Mouse (Mus musculus) brain, adult 2 months (tissue): ENCODE data around the gene Tmem232.
"Not testable (repeated sequence)": the region's sequence is repeated elsewhere in the genome, so short reads cannot be mapped to it uniquely, and the experiment has no call there.

Experiments
- DNase-seq: peaks from one replicate; pipeline ENCODE4 v3.0.0; 2011; ENCODE audit warnings: low read depth, low spot score

Gene Tmem232

GRCm38 (mm10) chr17:65532381-65532780 lies 8.2 kb downstream of the Tmem232 start:
- not testable (repeated sequence) for DNase-seq

GRCm38 (mm10) chr17:65527529-65527928 lies 13.1 kb downstream of the Tmem232 start:
- peak; percentile 28 for DNase-seq

DNA sequence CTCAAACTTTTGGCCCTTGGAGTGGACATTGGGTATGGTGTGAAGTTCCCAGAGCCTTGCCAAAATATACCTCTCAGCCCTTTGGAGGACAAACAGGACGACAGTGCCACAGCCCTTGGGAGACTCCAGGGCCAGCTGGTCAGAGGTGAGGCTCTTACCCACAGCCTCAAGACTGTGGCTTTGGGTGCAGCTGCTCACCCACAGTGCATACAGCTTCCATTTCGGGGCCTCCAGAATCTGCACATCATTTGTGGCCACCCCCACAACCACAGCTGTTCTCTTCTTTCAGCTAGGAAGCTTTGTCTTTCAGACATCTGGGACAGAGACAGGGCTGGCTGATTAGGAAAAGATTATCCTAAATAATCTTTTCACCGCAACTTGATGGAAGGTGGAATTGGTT lies 27.1 kb downstream of the Tmem232 start:
- no peak for DNase-seq

DNA sequence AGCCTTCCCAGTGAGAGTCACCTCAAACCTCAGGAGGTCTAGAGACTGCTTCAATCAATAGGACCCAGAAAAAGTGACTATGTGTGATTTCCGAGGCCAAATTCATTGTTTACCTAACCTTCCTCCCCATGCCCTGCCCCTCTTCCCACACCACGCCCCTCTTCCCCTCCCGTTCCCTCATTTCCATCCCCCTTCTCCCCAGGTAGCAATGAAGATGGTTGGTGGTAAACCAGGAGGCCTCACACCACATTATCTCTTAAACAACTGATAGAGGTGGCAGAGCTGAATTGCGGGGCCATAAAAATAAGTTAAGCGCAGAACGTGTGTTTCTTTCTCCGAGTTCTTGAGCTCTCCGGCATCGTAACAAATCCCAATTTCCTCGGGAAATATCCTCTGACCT lies 55.9 kb downstream of the Tmem232 start:
- DNase-seq, result no peak

DNA sequence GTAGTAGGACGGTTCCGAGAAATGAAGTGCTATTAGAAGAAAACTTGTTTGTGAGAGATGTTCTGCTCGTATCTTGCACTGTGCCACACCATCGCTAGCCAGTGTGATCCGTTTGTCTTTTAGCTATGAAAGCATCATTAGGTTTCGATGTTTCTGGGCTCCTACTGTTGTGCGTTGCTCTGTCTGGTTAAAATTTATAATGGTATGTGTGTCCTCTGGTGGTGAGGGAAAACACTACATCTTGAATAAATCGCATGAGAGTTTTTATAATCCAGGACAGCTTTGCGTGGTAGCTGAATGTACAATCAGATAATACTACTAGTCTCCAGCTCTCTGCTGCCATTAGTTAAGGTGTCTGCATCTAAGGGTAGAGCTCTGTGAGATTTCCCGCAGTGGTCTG lies 63.8 kb downstream of the Tmem232 start:
- DNase-seq, result peak; percentile 43

GRCm38 (mm10) chr17:65450818-65451217 lies 89.8 kb downstream of the Tmem232 start:
- DNase-seq, result no peak

DNA sequence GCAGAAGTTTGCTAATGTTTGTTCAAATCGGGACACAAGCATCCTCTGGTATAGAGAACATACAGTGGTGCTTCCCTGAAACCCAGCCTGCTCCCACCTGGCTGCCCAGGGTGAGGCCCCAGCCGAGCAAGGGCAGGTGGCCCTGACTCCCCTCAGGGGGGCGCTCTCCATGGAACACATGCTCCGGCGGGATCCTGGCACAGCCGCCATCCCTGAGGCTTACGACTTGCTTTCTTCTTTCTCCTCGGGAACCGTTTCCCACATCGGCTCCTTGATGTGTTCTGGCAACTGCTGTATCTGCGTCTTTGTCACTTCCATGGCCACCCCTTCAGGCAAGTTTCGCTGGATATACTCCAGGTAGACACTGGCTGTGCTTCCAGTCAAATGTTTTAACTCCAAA lies 102.7 kb downstream of the Tmem232 start:
- not testable (repeated sequence) for DNase-seq

- DNase-seq, result no peak
These were observed 121.5 kb downstream of the Tmem232 start for GRCm38 (mm10) chr17:65419124-65419523.

- no peak for DNase-seq
These were observed 135.3 kb downstream of the Tmem232 start for GRCm38 (mm10) chr17:65405309-65405708.

GRCm38 (mm10) chr17:65400914-65401313 lies 139.7 kb downstream of the Tmem232 start:
- peak; percentile 2 for DNase-seq

DNA sequence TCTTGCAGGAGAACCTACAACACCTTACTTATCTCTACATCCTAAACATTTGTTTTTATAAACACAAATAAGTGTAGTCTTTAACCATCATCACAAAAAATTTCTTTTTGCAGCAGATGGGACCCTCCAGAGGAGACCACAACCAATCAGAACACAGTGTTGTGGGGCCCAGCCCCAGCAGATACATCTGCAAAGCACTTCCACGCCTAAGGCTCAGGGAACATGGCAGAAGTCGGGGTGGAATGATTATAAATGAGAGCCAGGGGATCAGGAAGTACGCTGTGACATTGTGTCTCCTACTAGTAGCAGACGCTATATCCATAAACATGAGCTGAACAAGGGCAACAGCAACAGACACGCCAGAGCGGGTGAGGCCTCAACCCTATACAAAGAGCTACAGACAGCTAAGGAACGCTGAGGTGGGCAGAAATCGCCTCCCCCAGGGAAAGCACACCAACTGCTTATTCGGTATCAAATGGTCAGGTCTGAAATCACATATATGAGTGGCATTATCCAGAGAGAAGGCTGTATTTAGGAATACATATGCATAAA lies 156.1 kb downstream of the Tmem232 start:
- DNase-seq, result no peak

GRCm38 (mm10) chr17:65370034-65370780 lies 170.4 kb downstream of the Tmem232 start:
- peak; percentile 95 for DNase-seq

DNA sequence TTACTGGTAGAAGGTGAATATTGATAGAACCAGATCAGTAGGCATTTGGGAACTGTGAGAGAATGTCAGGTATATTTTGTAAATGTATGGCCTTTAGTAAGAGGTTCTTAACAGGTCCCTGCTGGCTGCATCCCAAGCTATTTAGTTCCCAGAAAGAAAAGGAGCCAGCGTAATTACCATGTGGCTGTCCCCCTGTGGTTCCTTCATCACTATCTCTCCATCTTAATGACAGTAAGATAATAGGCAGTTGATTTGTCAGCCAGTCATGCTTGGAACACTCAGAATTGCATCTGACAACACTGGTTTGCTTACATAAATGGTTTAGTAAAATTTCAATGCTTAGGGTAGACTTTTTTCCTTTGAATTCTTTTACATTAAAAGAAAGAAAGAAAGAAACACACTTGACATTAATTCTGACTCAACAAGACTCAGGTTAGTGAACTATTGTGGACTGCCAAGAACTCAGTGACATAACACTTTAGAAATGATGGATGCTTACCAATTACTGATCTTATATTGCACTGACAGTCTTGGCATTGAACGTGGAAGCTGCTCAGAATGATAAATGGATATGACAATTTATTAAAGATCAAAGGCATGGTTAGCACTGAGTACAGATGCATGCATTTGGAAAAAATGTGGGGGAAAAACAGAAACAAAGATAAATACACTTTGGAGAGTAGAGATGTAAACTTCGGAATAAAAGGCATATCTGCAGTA lies 174.9 kb downstream of the Tmem232 start:
- DNase-seq, result peak; percentile 11

- peak; percentile 71 for DNase-seq
These were observed 188.7 kb downstream of the Tmem232 start for GRCm38 (mm10) chr17:65351836-65352235.

DNA sequence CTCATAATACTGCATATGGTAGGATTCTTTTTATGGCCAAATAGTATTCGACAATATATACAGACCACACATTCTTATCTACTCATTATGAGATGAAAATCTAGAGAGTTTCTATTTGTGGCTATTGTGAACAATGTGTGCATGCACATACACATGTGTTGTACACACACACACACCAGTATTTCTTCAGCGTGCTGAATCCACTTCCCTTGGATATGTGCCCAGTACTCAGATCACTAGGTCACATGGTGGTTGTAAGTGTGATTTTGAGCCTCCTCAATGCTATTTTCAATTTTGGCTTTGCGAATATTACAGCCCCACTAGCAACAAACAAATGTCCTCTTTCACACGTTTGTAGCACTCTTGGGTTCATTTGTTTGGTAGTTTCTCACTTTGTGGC lies 200.6 kb downstream of the Tmem232 start:
- no peak for DNase-seq

DNA sequence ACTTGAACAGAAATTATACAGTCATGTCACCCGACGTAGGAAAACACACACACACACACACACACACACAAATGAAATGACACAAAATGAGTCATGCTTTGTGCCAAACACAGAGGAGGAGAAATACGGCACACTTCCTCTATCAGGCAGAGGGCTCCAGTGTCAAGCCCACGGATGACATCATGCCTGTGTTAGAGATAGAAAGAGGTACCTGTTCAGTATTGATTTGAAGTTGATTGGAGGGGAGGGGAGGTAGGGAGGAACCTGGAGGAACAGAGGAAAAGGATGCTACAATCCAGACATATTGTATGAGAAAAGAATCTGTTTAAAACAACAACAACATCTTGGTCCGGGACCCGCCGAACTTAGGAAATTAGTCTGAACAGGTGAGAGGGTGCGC lies 209.8 kb downstream of the Tmem232 start:
- DNase-seq, result no peak

DNA sequence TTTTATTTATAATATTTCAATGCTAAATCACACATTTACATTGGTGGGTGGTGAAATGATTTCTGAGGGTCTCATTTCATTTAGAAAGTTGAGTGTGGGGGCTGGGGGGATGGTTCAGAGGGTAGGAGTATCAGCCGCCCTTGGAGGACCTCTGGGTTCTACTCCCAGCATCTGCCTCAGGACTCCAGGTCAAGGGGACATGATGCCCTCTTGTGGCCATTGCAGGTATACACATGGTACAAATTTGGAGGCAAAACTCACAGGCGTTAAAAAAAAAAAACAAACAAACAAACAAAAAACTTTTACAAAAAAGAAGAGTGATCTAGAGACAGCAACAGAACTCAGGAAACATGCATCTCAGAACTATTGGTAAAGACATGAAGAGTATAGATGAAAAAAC lies 215.3 kb downstream of the Tmem232 start:
- peak; percentile 62 for DNase-seq

GRCm38 (mm10) chr17:65320623-65321022 lies 220.0 kb downstream of the Tmem232 start:
- no peak for DNase-seq

GRCm38 (mm10) chr17:65299946-65300345 lies 240.6 kb downstream of the Tmem232 start:
- peak; percentile 64 for DNase-seq

DNA sequence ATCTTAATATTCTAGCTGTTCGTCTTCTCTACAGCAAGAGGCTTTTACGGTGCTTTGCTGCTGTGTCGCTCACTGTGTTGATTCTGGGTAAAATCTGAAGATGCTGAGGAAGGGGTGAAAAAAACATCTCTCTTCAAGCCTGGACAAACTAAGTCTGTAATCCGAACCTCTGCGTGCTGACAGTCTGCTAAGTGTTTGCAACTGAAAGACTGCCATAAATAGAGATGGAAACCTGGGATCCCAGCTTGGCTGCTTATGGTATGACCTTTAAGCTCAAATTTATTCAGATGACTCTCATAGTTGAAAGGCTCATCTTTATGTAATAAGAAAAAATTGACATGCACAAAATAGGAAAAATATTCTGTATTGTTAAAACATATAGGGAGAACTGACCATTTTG lies 242.8 kb downstream of the Tmem232 start:
- peak; percentile 43 for DNase-seq

DNA sequence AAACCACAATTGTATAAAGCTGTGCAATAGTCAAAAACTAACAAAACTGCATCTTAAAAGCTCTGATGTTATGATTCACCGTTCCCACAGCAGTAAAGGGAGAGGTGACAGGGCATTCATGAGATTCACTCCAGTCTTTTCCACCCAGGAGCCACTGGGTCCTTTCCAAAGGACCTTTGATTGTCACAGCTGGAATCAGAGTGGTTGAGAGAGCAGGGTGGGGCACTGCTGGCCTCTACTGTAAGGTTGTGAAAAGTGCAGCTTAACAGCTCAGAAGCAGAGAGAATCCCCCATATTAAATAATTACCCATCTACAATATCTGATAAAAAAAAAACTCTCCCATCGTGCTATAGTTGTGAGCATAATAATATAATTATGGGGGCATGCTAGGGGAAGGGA lies 288.4 kb downstream of the Tmem232 start:
- peak; percentile 47 for DNase-seq

DNA sequence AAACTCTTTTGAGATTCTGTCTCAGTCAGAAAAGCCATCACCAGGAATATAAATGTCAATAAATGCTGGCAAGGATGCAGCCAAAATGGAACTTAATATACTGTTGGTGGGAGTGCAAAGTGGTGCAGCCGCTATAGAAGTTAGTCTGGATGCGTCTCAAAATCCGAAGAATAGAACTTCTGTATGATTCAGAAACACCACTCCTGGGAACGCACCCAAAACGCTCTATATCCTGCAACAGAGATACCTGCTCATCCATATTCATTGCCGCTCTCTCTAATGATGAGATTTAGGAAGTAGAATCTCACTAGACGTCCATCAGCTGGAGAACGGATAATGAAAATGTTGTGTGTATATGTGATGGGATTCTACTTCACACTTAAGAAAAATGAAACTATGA lies 290.3 kb downstream of the Tmem232 start:
- peak; percentile 72 for DNase-seq

DNA sequence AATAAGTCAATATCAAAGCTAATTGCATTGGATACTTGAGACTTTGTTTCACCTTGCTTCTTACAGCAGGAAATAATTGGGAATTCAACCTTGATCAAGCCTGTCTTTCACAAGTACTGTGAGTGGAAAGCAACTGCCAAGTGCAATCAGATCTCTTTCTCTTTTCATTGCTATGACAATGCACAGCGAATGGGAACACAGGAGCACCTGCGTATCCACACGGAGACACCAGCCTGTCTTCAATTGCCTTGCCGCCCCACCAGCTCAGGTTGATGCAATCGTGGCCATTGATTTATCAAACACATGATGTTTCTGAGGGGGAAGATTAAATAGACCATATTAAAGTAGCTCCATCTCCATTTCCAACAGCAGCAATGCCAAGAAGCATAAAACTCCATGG lies 296.9 kb downstream of the Tmem232 start:
- no peak for DNase-seq
